Mouse (Mus musculus) liver, postnatal 0 days (tissue): Measurements from ENCODE around the gene Ctns.

ENCODE experiments used
- CTCF ChIP-seq: sonication (generic); IDR thresholded peaks from 2 replicates; pipeline ENCODE4 v1.5.1; 2016; ENCODE audit warnings: antibody characterized with exemption, low read depth
- EP300 ChIP-seq: IDR thresholded peaks from 2 replicates; pipeline ENCODE4 v1.6.1; 2016; ENCODE audit warnings: antibody characterized with exemption, low read depth, mild to moderate bottlenecking

DNA sequence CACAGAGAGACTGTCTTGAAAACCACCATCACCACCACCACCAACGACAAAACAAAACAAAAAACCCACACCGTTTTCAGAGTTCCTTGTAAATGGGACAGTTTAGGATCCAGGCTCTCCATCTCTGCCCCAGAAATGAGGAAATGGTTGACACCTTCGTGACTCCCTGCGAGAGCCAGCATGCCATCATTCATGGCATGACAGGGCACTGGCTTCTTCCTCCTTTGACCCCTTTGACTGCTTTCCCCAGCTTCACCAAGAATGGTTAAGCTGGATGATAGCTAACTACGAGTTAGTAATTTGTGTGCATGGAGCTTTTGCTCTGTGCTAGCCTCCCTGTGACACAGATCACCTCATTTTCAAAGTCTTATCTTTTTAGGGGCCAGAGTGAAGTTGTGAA lies 36.6 kb downstream of the Ctns start:
- no peak for TF ChIP-seq EP300
- no peak for TF ChIP-seq CTCF
